Mouse (Mus musculus) adrenal gland, adult 8-10 months (tissue): ENCODE data around the gene Dnajc12. TPM values are rescaled to one million over a fixed set of nuclear protein-coding genes. Genes with fewer than 3 reads are reported as not detected.
"Not testable (repeated sequence)": the region's sequence is repeated elsewhere in the genome, so short reads cannot be mapped to it uniquely, and the experiment has no call there.

Experiments
- DNase-seq: peaks from one replicate; pipeline ENCODE4 v3.0.0; 2022
- total RNA-seq, 4 experiments: library from RNA; stranded (reverse); gene quantifications; 2 replicates each; pipeline ENCODE4 v1.2.4; 2022

The Dnajc12 gene
- total RNA-seq, 4 experiments from 2014 or later: 18.1 to 40.9 (median 28.0) TPM

DNA sequence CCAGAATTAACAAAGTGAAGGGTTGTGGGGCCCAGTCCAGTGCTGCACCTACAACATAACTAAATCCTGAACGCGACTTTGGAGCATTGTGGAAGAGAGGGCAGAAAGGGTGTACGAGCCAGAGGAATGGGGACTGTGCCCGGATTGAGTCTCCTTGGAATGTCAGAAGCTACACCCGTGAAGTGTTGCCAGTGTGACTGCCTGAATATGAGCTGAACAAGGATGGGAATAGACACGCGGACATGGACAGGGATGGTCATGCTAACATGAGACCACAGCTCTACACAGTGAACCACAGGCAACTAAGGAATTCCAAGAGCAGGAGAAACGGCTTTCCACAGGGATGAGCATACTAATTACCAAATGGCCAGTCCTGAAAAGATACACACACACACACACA is 49.9 kb downstream of the Dnajc12 start:
- no peak for DNase-seq

GRCm38 (mm10) chr10:63432887-63433286 is 50.6 kb downstream of the Dnajc12 start:
- no peak for DNase-seq

DNA sequence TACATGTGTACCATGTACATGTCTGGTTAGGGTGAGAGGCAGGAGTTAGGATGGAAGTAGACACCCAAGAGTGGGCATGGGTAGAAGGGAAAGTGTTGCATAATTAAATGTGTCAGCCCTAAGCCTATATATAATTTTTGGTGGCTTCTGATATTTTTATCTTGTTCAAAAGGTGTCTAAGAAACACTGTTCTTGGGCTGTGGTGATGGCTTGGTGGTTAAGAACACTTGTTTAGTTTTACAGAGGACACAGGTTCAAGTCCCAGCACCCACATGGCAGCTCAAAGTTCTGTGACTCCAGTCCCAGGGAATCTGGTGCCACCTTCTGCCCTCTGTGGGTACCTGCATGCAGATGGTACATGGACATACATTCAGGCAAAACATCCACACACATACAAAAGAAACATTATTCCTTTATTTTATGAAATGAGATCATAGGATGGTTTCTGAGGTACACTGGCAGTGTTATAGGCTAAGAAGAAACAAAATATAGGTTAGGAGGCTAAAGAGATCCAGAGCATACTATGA is 56.6 kb downstream of the Dnajc12 start:
- DNase-seq: no peak

- no peak for DNase-seq
Observed at GRCm38 (mm10) chr10:63439694-63440228, 57.5 kb downstream of the Dnajc12 start.

DNA sequence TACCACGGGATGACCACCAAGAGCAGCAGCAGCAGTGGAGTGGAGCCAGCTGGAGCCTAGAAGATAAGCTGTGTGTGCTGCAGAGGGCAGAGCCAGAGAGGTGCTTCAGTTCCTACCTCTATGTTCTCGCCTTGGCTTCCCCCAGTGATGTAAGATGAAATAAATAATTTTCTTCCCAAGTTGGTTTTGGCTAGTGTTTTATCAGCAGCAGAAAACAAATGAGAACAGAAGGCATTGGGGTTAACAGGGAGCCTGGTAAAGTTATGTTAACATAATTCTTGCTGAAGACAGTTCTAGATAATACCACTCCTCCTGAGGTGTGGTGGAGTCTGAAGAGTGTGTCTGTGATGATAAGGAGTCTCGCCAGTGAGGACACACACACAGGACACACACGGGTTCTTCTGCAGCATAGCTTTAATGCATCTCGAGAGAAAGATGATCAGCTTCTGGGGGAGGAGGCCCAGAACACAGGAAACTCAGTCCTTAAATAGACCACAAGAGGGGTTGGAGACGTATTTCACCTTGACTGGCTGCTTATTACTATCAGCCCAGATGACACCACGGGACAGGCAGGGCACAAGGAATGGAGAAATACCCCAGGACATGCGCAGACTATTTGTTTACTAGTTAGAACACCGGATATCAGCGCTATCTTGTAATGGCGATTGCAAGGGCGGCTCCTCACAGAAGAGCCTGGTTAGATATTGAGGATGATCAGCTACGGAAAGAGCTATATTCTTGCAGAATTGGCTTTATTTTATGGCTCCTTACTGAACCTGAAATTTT is 62.6 kb downstream of the Dnajc12 start:
- DNase-seq: not testable (repeated sequence)

DNA sequence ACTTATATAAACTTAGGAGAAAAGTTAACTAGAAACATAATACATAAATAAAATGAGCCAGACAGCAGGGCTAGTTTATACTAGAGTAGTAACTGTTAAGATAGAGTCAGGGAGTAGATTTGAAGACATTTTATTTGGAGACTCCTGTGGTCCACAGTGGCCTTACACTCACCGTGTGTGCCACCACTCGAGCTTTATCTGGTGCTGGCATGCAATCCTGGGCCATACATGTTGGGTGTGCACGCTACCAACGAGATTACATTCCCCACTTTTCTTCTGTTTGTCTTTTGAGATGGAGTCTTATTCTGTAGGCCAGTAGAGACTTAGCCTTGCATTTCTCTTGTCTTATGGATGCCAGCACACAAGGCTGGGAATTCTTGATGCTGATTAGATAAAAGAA is 71.7 kb downstream of the Dnajc12 start:
- no peak for DNase-seq

DNA sequence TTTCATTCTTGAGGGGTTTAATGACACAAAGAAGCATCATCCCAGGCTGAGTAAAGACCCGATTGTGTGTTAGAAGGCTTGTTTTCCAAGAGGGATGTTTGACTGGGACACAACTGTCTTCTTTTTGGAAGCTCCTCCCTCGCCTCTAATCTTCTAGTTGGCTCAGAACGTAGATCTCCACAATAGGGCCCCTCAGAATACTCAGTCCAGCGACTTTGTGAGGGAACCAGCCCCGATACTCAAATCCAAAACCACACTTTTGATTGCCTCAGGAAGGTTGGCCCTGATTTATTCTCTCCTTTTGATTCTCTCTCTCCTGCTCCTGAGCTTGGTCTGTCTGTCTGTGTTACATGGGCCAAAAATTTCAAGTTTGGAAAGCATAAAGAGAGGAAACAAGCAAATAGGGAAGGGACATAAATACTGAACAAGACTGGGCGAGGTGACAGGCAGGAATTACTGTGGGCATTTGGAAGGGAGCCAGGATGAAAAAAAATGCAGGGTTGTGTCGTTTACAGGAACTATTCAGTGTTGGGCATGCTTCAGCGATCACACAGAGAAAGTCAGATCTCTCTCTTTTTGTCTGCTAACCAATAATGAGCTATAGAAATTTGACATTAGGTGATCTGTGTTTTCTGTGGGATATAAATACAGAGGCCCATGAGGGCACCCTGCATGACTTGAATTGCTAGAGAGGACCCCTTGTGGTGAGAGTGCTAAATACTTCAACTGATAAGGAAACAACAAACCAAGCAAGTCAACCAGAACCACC is 73.1 kb downstream of the Dnajc12 start:
- DNase-seq: no peak

GRCm38 (mm10) chr10:63457292-63458128 is 75.3 kb downstream of the Dnajc12 start:
- no peak for DNase-seq

Other genes with a start within 250 kb of the Dnajc12 start
- under 1 TPM in 3 of 4 experiments, not detected in 1; 0.24 to 0.44 (median 0.40) TPM for gene Mypn, start 178.5 kb upstream of the Dnajc12 start, total RNA-seq
- gene Herc4, start 138.6 kb upstream of the Dnajc12 start, total RNA-seq: 100 to 1,000 TPM; 123 to 182 (median 151) TPM
- 10 to 100 TPM; 14.0 to 21.8 (median 16.9) TPM for gene Sirt1, start 739 bp upstream of the Dnajc12 start, total RNA-seq
- gene Gm7075, start 39.3 kb downstream of the Dnajc12 start, total RNA-seq: not detected
- gene Ctnna3, start 47.7 kb downstream of the Dnajc12 start, total RNA-seq: 1 to 10 TPM in 2 of 4 experiments, under 1 TPM in 2; 0.52 to 1.9 (median 0.89) TPM